ENCODE assay signal across 24 mouse cellular contexts in genomic region chr19:41029219-41029618, GRCm38 (mm10). TPM values are rescaled to one million over a fixed set of nuclear protein-coding genes. Genes with fewer than 3 reads are reported as not detected.
DNase-seq lines count a peak whose midpoint lies in the region; ATAC-seq lines count a peak whose summit lies in the region.
"Had no signal": no experiment of that assay in that cellular context is flagged by ENCODE, and none has a peak within 500 bp of the region (broad histone marks: within the 10 kb centered on the region; RNA-seq: fewer than 3 reads in every experiment).

Gene Dntt (plus strand): TSS chr19:41029275.

- no peak for ATAC-seq in midbrain, embryonic 11.5 days (ENCODE audit: low FRiP score)
- no peak for ATAC-seq in midbrain, embryonic 14.5 days (ENCODE audit: low FRiP score, low TSS enrichment)
- ATAC-seq in megakaryocyte-erythroid progenitor cell, adult 5-6 weeks (replicated peaks; ENCODE audit: low FRiP score, low TSS enrichment, poor library complexity, severe bottlenecking), result no peak
- ATAC-seq: activated CD4-positive, CD25-positive, alpha-beta regulatory T cell, adult 4 months; forebrain, embryonic 16.5 days; Patski had no signal

- H3K27ac ChIP-seq in midbrain, embryonic 11.5 days (ENCODE audit: low read depth, low read length), result no peak within 1 kb of the TSS
- no peak within 1 kb of the TSS for H3K27ac ChIP-seq in midbrain, embryonic 14.5 days (replicated peaks; ENCODE audit: low read depth, low read length)
- H3K27ac ChIP-seq: embryonic facial prominence, embryonic 12.5 days; heart, adult 2 months; heart, embryonic 15.5 days; hindbrain, embryonic 13.5 days had no signal

- H3K4me3 ChIP-seq in midbrain, embryonic 11.5 days (ENCODE audit: low read depth, low read length), result no peak within 1 kb of the TSS
- no peak within 1 kb of the TSS for H3K4me3 ChIP-seq in midbrain, embryonic 14.5 days (replicated peaks; ENCODE audit: low read depth, low read length)
- H3K4me3 ChIP-seq: embryonic facial prominence, embryonic 12.5 days; heart, adult 2 months; heart, embryonic 15.5 days; hindbrain, embryonic 13.5 days had no signal

- peak; percentile 6 for DNase-seq in midbrain, embryonic 11.5 days (ENCODE audit: low spot score, missing footprints)
- DNase-seq in midbrain, embryonic 14.5 days, result no peak
- peak; percentile 36 to 52 for DNase-seq in thymus, postnatal 10 days (ENCODE audit: low spot score in 2 of 2)
- DNase-seq in frontal cortex, postnatal 36 days (ENCODE audit: low spot score in 2 of 2), result no peak
- no peak for DNase-seq in adrenal gland, postnatal 10 days
- DNase-seq in cerebellum, adult 18-20 months, result no peak
- DNase-seq: adrenal gland, postnatal 25 days; cerebellum, adult 8-10 months; cerebellum, postnatal 14 days; gastrocnemius, postnatal 14 days; heart, adult 2 months; heart, postnatal 36 days had no signal

- H3K27me3 ChIP-seq in midbrain, embryonic 11.5 days (ENCODE audit: control insufficient read depth, insufficient read depth, low read length), result no peaks in the 10 kb centered on the region
- H3K27me3 ChIP-seq in midbrain, embryonic 14.5 days (ENCODE audit: control insufficient read depth, insufficient read depth, low read length), result no peaks in the 10 kb centered on the region
- H3K27me3 ChIP-seq: embryonic facial prominence, embryonic 12.5 days; heart, embryonic 15.5 days; hindbrain, embryonic 13.5 days had no signal

- H3K36me3 ChIP-seq in midbrain, embryonic 11.5 days (ENCODE audit: control insufficient read depth, insufficient read depth, low read length), result no peaks in the 10 kb centered on the region
- H3K36me3 ChIP-seq in midbrain, embryonic 14.5 days (ENCODE audit: control insufficient read depth, insufficient read depth, low read length), result no peaks in the 10 kb centered on the region
- H3K36me3 ChIP-seq: embryonic facial prominence, embryonic 12.5 days; heart, embryonic 15.5 days; hindbrain, embryonic 13.5 days had no signal

- no peak within 1 kb of the TSS for H3K9ac ChIP-seq in midbrain, embryonic 11.5 days (ENCODE audit: low read length)
- H3K9ac ChIP-seq in midbrain, embryonic 14.5 days (replicated peaks; ENCODE audit: low read length), result no peak within 1 kb of the TSS
- H3K9ac ChIP-seq: embryonic facial prominence, embryonic 12.5 days; heart, embryonic 15.5 days; hindbrain, embryonic 13.5 days had no signal

- H3K9me3 ChIP-seq in midbrain, embryonic 11.5 days (ENCODE audit: control insufficient read depth, low read length), result no peaks in the 10 kb centered on the region
- H3K9me3 ChIP-seq in midbrain, embryonic 14.5 days (ENCODE audit: control insufficient read depth, low read length), result no peaks in the 10 kb centered on the region
- H3K9me3 ChIP-seq: embryonic facial prominence, embryonic 12.5 days; heart, embryonic 15.5 days; hindbrain, embryonic 13.5 days had no signal

- no peaks in the 10 kb centered on the region for H3K4me1 ChIP-seq in midbrain, embryonic 11.5 days (ENCODE audit: control insufficient read depth, insufficient read depth, low read length)
- H3K4me1 ChIP-seq in midbrain, embryonic 14.5 days (ENCODE audit: control insufficient read depth, insufficient read depth, low read length), result no peaks in the 10 kb centered on the region
- H3K4me1 ChIP-seq: embryonic facial prominence, embryonic 12.5 days; heart, embryonic 15.5 days; hindbrain, embryonic 13.5 days had no signal

- no peak within 1 kb of the TSS for H3K4me2 ChIP-seq in midbrain, embryonic 11.5 days
- no peak within 1 kb of the TSS for H3K4me2 ChIP-seq in midbrain, embryonic 14.5 days (ENCODE audit: low read length)
- H3K4me2 ChIP-seq: embryonic facial prominence, embryonic 12.5 days; heart, embryonic 11.5 days; heart, embryonic 15.5 days; hindbrain, embryonic 13.5 days had no signal

- WGBS in midbrain, embryonic 11.5 days, result 84% methylated on average over 6 of the region's 6 CpGs
- WGBS in midbrain, embryonic 14.5 days, result 89% methylated on average over 6 of the region's 6 CpGs

RNA-seq across cellular contexts. Expression of gene Dntt, which starts in this region (rescaled TPM):
- polyA plus RNA-seq in midbrain, embryonic 11.5 days (2014; fragmentation: Nextera tagmentation; extraction: Ambion mirVana), result 0.14 TPM in 1 of 2 replicates, not detected in the other
- polyA plus RNA-seq in midbrain, embryonic 14.5 days (2014; fragmentation: Nextera tagmentation; extraction: Ambion mirVana), result 0.17 and 0.18 TPM in 2 replicates
- 3.4 and 40.7 TPM in 2 replicates for total RNA-seq in megakaryocyte-erythroid progenitor cell, adult 5-6 weeks (2014; fragmentation: Nextera tagmentation)
- total RNA-seq in megakaryocyte-erythroid progenitor cell, adult 5-6 weeks (2017), result 10.3 and 10.6 TPM in 2 replicates
- under 1 TPM in 1 of 2 experiments, not detected in 1; 0.21 TPM for total RNA-seq in adrenal gland, postnatal 10 days (2021)
- total RNA-seq: adrenal gland, adult 18-20 months; adrenal gland, postnatal 25 days; gastrocnemius, adult 18-20 months; gastrocnemius, postnatal 14 days; heart, adult 2 months; heart, postnatal 36 days had no signal
- polyA plus RNA-seq: cortical plate, adult 2 months; embryonic facial prominence, embryonic 12.5 days; forebrain, embryonic 11.5 days; forebrain, embryonic 16.5 days; heart, embryonic 11.5 days; hindbrain, embryonic 13.5 days had no signal

Comparison
In these comparisons a context has a peak if more than half of its experiments do, and no peak if none do; other contexts are left out.
1. Peak in DNase-seq in midbrain, embryonic 11.5 days; RNA of the gene not detected or under 1 TPM.
2. DNase-seq: peak in thymus, postnatal 10 days (2 of 2); none in midbrain, embryonic 14.5 days (single experiment), frontal cortex, postnatal 36 days (0 of 2), adrenal gland, postnatal 10 days (single experiment) and cerebellum, adult 18-20 months (0 of 2).